Mouse (Mus musculus): ENCODE data around the gene Topaz1.
"Not testable (repeated sequence)": the region's sequence is repeated elsewhere in the genome, so short reads cannot be mapped to it uniquely, and the experiment has no call there.

Gene Topaz1

DNA sequence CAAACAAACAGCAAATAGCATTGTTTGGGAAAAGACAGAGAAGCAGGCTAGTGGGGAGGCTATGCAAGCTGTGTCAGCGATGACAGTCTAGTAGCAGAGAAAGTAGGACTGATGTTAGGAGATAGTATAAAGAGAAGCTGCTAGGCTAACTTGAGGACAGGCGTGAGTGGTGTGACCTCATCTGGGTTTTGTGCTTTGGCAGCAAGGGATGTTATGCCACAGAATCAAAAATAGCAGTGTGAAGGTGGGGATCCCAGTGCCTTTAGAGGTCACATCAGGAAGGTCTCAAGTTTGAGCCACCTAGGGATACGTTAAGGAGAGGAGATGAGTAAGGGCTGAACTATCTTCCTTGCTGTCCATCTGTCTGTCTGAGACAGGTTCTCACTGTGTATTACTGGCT, 63.1 kb downstream of the Topaz1 start:
- CTCF ChIA-PET: no interaction called here

DNA sequence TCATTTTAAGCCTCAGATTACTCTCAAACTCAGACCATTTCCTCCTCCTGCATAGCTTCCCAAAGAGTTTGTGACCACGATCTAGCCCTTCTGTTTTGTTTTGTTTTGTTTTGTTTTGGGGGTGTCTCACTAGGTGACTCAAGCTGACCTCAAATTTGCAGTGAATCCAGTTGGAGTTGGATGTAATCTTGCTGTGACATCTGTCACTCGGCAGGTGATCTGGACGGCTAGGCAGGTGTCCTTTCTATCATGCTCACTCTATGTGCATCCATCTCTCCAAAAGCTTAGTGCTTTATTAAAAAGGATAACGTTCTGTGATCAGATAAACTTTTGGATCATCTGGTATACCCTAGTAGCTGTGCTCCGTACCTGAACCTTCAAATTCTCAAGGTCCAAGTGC, 65.2 kb downstream of the Topaz1 start:
- CTCF ChIA-PET: no interaction called here

DNA sequence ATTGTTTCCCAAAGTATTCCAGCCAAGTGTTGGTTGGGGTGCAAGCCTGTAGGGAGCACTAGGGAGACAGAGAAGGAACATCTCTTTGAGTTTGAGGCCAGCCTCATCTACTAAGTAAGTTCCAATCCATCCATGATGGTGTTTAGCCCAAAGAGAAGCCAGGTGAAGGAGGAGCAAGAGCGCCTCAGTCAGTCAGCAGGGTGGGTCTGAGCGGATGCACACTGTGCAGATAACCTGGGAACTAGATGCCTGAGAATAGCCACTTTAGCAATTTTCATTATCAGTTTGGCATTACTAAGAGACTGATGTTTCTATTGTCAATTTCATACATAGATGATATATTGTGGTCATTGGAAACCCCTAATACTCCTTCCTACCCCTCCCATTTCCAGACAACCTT, 67.6 kb downstream of the Topaz1 start:
- CTCF ChIA-PET: no interaction called here

DNA sequence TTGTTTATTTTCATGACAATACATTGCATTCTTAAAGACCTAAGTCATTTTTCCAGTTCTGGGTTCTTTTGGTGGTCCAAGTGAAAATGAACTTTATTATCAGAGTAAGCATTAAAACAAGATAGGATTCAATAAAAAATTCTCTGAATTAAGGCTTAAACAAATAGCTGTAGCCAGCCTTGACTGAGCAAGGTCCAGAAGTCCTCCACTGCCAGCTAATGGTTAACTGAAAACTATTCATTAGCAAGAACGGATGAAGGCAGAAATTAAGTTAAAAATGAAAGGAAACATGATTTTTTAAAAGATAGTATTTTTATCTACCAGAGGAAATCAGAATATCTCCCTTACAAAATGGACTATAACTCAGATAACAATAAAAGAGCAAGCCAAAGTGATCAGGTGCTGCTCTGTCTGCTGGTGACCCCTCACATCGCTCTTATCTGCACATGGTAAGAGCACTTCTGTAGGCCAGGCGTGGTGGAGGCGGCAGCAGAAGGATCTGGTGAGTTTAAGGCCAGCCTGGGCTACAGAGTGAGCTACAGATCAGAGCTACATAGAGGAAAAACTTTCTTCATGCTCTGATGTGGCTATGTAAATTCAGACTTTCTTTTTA, 68.2 kb downstream of the Topaz1 start:
- CTCF ChIA-PET: no interaction called here

DNA sequence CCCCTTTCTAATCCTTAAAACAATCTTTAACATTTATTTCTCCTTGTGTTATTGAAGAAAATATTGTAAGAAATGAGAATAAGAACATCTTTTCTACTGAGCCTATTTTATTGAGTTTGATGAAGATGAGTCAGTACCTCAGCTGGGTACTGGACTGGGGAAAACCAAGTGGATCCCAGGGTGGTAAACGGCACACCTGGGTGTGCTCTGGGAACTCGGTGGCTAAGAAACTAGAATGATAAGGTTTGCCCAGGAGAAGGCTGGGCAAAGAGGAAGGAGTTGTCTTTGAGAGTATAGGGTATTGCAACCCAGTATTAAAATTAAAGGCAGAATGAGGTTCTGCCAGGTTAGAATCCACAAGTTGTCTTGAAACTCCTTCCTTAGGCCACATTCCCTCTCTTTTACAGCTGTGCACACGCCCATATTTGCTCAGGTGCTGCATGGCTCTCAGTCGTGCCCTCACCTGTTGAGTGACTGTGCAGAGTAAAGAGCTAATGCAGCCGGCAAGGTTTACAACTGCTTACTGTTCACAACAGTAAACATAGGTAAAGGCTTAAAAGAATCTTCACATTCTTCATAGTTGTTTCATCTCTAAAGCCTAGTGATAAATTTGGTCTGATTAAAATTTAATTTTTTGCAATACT, 76.3 kb downstream of the Topaz1 start:
- CTCF ChIA-PET: no interaction called here

DNA sequence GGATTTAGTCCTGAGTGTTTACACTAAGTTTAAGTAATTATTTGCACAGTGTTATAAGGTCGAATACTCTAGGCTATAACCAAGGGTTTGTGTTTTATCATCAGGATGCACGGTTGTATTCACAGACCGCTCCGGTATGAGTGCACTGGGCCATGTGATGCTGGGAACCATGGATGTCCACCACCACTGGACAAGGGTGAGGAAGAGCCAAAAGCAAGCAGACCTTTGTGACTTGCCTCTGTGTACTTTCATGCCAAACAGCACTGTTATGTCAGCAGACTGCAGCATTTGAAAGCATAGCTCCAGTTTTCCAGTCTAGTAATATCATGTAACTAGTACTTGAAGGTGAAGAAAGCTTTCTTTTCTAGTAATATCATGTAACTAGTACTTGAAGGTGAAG, 79.6 kb downstream of the Topaz1 start:
- CTCF ChIA-PET: no interaction called here

DNA sequence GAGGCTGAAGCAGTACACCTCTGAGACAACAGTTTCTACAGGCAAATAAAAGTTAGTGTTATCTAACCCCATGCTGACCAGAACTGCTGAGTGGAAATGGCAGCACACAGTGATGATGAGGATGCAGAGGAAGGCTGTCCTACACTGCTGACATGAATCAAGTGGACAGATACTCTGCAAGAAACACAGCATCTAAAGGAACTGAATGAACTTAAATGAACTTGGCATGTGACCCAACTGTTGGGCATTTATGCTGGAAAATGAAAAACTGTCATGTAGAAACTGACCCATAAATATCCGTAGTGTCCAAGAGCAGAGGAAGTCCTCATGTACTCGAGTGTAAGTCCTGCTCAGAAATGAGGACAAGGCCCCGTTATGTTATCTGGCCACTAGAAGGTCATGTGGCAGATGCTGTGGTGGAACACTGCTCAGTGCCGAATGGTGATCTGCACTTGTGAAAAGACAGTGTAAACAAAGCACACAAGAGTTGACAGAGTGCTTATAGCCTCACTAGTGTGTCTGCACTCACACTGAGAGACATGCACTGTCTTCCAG, 82.8 kb downstream of the Topaz1 start:
- CTCF ChIA-PET: no interaction called here

DNA sequence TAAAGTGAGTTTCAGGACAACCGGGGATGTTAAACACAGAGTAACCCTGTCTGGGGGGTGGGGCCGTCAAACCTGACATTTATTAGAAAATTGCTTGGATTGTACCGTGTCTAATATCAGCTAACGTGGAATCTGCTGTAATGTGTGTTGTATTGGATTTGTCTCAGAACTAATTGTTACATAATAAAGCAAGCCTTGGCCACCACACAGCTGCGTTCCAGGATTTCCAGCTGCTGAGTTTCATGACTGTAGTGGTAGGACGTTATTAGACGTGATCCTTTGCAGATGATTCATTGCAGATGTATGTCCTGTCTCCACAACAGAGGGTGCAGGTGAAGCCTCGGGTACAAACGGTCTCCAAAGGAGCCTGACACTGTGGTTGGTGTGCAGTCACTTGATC, 89.0 kb downstream of the Topaz1 start:
- CTCF ChIA-PET: no interaction called here

DNA sequence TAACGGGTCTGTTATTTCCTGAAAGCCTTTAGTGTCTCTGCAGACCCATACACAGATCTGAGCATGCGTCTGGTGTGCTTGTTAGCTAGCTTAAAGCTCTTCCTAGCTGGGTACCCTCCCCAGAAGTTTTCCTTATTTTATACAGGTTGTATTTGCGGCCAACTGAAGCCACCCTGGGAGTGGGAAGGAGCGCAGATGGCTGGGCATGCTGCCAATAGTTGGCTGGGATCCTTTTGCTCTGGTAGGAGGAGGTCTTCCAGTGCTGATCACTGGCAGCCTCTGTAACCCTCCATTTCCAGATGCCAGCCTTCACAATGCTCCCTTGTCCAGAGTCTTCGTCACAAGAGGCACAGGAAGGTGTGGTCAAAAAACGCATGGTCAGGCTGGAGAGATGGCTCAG, 89.6 kb downstream of the Topaz1 start:
- CTCF ChIA-PET: interaction anchor here (0.6 kb wide), 1 partner anchor 1466 kb away, joined by 3 read pairs; no protein-coding TSS in a partner anchor

DNA sequence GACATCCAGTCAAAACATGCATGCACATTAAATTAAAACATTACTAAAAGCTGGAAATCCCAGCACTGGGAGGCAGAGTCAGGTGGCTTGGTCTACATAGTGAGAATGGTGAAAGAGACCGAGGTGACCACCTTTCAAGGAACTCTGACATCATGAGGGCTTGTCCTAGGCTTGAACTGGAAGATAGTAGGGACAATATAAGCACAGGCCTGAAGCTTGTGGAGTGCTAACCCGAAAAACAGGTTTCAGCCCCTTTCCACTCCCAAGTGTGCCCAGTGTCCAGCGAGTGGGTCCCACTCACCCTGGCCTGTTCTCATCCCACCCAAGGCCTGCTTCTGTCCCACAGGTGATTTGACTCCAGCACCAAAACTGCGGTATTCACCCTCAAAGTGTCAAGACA, 90.1 kb downstream of the Topaz1 start:
- CTCF ChIA-PET: interaction anchor here (0.6 kb wide), 1 partner anchor 1466 kb away, joined by 3 read pairs; no protein-coding TSS in a partner anchor

DNA sequence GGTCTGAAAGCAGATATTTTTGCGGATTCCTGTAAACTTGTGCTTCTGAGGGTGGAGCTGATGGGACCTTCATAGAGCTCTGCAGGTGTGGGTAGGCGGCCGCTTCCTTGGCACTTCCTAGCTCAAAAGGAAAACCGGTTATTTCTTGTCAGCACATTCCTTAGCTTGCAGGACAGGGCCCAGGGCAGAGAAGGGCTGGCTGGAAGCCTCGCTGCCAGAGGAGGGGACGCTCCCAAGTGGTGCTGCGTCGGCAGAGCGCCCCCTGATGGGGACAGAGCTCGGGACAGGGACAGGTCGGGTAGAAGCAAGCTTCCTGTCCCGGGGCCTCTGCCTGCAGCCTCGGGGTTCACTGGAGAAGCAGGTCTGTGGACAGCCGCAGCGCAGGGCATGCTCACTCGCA, 90.5 kb downstream of the Topaz1 start:
- CTCF ChIA-PET: no interaction called here

DNA sequence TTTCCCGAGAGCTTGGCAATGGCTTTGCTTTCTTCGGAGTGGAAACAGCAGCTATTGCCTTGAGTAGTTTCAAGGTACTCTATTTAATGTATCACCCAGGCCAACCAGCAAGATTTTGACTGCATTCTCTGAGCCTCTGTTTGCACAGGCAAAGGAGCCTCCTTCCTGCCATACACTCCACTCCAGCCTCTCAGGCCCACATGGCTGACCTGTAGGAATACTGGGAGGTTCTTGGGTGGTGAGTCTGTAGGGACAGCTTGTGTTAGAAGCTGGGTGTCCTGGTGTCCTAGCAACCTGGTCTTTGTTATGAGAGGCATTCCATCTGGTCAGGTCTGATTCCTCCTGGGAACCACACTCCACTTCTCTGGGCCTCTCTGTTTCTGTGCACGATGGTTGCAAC, 96.6 kb downstream of the Topaz1 start, which contains the start of gene Gm35549:
TSS of gene Gm35549 (minus strand) at position 276 of the 400 bp plus-strand sequence.
- CTCF ChIA-PET: no interaction called here

DNA sequence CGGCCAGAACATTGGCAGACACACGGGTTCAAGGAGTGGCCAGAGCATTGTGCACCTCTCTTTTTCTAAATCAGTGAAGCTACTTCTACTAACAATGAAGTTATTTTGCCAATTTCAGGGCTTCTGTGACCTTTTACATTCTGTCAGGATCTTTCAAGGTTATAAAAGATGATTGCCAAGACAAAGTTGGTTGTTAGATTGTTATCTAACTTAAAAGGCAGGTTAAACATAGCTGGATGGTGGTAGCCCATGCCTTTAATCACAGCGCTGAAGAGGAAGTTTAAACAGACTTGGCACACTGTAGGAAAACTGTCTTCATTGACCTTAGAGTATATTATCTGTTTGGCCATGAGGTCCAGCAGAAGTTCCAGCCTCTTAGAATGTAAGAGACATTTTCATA, 98.5 kb downstream of the Topaz1 start:
- CTCF ChIA-PET: no interaction called here

DNA sequence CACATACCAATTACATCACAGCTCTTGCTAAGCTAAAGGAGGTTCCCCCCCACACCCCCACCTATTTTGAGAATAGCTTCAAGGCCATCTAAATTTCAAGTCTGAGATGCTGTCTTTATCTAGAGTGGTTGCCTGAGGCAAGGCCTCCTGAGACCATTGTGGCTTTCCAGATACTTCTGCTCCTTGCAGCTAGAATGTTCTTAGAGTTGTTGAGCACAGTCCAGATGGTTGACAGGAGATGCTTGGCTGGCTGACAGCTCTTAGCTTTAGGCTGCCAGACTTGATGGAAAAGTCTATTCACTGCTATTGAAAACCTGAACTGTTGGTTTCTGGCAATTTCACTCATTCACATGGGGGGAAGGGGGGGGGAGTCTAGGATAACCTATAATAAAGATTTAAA, 99.0 kb downstream of the Topaz1 start:
- CTCF ChIA-PET: no interaction called here

DNA sequence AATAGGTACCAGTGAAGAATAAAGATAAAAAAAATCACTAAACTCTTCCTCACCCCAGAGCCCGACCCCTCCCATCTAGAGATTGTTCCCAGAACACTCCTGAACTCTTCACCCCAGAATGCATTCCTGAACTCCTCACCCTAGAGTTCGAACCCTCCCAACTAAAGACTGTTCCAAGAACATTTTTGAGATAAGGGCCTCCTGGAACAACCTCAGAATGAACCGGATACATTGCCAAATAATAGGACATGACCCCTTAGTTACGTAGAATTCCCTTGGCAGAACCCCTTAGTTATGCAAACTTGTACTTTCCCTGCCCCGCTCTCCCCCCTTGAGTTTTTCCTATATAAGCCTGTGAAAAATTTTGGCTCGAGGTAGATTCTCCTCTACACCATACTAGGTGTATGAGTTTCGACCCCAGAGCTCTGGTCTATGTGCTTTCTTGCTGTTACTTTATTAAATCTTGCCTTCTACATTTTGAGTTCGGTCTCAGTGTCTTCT, 100.7 kb downstream of the Topaz1 start:
- CTCF ChIA-PET: not testable (repeated sequence)
